Mouse (Mus musculus) MN1 (cell line): ENCODE data around the gene Creb1.
"Not testable (repeated sequence)": the region's sequence is repeated elsewhere in the genome, so short reads cannot be mapped to it uniquely, and the experiment has no call there.

ENCODE experiments used
- DNase-seq: peaks from one replicate; pipeline ENCODE4 v3.0.0-alpha.2; 2016; ENCODE audit warnings: low spot score

Creb1 gene

GRCm38 (mm10) chr1:64543750-64544149 is 11.3 kb downstream of the Creb1 start:
- no peak for DNase-seq

GRCm38 (mm10) chr1:64546070-64546469 is 13.6 kb downstream of the Creb1 start:
- no peak for DNase-seq

- DNase-seq = no peak
These were observed 16.9 kb downstream of the Creb1 start for GRCm38 (mm10) chr1:64549380-64549779.

GRCm38 (mm10) chr1:64551908-64552307 is 19.5 kb downstream of the Creb1 start:
- no peak for DNase-seq

- DNase-seq = no peak
These were observed 27.7 kb downstream of the Creb1 start for GRCm38 (mm10) chr1:64560105-64560504.

- no peak for DNase-seq
These were observed 35.8 kb downstream of the Creb1 start for GRCm38 (mm10) chr1:64568206-64568605.

- DNase-seq = no peak
These were observed 43.6 kb downstream of the Creb1 start for GRCm38 (mm10) chr1:64576022-64576421.

GRCm38 (mm10) chr1:64576732-64577131 is 44.3 kb downstream of the Creb1 start:
- DNase-seq = no peak

- DNase-seq = not testable (repeated sequence)
These were observed 45.5 kb downstream of the Creb1 start for GRCm38 (mm10) chr1:64577911-64578310.

- no peak for DNase-seq
These were observed 46.4 kb downstream of the Creb1 start for GRCm38 (mm10) chr1:64578801-64579200.

- DNase-seq = no peak
These were observed 66.5 kb downstream of the Creb1 start for GRCm38 (mm10) chr1:64598926-64599325.

GRCm38 (mm10) chr1:64600413-64601077 is 68.1 kb downstream of the Creb1 start:
- no peak for DNase-seq

- no peak for DNase-seq
These were observed 68.9 kb downstream of the Creb1 start for GRCm38 (mm10) chr1:64601242-64601842.

GRCm38 (mm10) chr1:64603381-64603780 is 70.9 kb downstream of the Creb1 start:
- DNase-seq = no peak

- DNase-seq = no peak
These were observed 76.7 kb downstream of the Creb1 start for GRCm38 (mm10) chr1:64609145-64609544.

GRCm38 (mm10) chr1:64609976-64610375 is 77.5 kb downstream of the Creb1 start:
- DNase-seq = no peak

- DNase-seq = no peak
These were observed 81.9 kb downstream of the Creb1 start for GRCm38 (mm10) chr1:64614311-64614710.

- no peak for DNase-seq
These were observed 82.4 kb downstream of the Creb1 start for GRCm38 (mm10) chr1:64614801-64615345.

- peak; percentile 69 for DNase-seq
These were observed 83.1 kb downstream of the Creb1 start for GRCm38 (mm10) chr1:64615531-64615991.

- DNase-seq = peak; percentile 12
These were observed 83.6 kb downstream of the Creb1 start for GRCm38 (mm10) chr1:64616076-64616475.

GRCm38 (mm10) chr1:64616531-64616880 is 84.1 kb downstream of the Creb1 start:
- no peak for DNase-seq

- peak; percentile 88 for DNase-seq
These were observed 84.7 kb downstream of the Creb1 start, which contains the start of gene Mettl21a for GRCm38 (mm10) chr1:64616881-64617714. TSS of gene Mettl21a (minus strand) at chr1:64617242.

GRCm38 (mm10) chr1:64617715-64617984 is 85.2 kb downstream of the Creb1 start:
- DNase-seq = peak; percentile 81
